Mouse (Mus musculus): ENCODE measurements at regions not wholly inside any gene's neighbourhood (a gene's known extent, or its start where the extent isn't known, plus 50 kb on each side); places are given as distances from the start of the nearest gene placed in this dataset.

DNA sequence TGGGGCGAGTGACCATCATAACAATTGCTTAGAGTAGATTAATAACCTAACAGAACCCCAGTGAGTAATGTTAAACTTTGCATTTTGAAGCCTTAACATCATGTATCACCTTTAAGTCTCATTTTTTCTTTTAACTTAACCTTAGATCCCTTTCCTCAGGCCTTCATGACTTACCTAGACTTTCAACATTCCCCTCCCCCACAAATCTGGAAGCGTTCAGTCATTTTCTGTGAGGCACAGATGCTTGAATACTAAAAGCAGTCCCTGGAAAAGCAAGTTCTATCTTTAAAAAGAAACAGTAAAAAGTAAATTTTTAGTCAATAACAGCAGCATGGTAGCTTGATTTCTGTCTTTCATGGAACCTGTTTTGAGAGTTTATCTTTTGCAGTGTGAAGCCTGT, 171.3 kb upstream of the Fggy start:
- no peak for DNase-seq (ENCODE audit: low spot score in 2 of 2)

DNA sequence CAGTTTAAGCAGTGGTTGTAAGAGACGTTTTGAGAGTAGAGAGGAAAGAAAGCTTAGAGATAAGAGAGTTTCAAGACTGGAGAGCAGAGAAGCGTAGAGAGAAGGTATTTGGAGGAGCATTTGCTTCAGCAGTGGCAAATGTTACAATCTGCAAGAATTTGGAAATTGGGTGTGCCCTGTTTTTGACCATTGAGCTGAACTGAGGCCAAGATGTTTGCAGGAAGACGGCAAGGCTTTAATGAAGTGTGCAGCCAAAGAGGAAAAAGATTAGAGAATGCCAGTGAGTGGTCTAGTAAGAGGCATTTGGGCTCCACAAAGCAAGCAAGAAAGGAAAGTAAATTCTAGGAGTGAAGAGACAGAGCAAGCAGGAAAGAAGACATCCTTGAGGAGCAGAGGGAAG, 168.8 kb upstream of the Fggy start:
- no peak for DNase-seq (ENCODE audit: low spot score in 2 of 2)

DNA sequence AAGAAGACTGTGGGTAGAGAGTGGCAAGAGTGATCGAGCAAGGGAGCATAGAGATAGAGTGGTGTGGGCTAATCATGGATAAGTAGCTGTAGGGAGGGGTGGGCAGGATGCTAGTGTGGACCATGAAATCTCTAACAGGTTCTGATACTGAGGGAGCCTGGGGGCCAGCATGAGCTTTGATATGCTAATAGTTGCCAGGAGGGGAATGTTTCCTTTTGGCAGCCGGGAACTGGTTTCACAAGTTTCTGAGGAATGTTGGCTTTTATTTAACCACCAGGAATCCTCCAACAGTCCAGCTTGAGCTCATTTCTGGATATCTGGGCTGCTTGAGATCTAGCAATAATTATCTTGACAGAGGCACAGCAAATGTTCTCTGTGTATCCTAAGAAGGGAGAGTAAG, 167.7 kb upstream of the Fggy start:
- no peak for DNase-seq (ENCODE audit: low spot score in 2 of 2)

DNA sequence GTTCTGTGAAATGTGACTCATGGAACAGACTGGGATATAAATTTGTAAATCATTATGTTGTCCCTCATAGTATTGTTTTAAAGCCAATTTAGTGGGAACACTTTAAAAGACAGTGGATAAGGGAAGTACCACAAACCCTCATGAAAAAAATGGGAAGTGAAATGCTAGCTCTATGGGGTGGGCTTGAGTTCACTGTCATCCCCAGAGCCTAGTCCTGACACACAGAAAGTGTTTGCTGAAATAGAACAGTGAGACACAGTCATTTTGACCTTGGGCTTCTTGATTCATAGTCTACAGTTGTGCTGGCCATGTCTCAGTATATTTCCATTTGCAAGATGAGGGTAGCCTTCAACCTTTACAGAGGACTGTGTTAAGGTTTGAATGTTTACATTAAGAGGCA, 166.8 kb upstream of the Fggy start:
- no peak for DNase-seq (ENCODE audit: low spot score in 2 of 2)

DNA sequence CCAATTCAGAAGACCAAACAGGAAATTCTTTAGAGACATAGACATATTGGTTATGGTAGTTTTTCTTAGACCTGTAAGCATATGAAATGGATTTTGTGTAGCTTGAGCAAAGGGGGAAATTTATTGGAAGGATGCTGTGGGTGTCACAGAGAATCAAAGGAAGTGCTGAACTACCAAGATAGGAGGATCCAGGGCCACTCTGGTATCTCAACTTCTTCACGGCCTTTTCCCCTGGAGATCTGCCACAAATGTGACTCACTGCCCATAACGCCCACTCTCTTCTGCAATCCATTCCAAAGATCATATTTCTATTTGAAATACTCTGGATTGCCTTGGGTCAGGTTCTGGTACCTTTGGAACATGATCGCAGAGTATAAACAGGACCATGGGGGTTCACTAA, 161.6 kb upstream of the Fggy start:
- no peak for DNase-seq (ENCODE audit: low spot score in 2 of 2)

DNA sequence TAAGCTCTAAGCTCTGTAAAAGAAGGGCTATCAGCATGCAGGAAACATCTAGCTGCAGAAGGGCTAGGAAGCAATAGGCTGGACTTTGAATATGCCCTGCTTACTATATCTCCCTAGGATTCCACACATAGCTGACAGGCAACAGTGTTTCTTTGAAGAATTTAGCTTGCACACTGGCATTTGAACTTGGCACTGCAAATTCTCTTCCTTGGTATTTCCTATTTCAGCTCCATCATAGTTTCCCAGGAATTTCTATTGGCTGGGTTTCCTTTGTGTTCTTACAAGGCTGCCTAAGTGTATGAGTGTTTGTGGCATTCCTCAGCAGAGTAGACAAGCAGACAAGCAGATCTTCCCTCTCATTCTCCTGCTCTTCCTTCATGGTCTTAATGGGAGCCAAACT, 159.0 kb upstream of the Fggy start:
- DNase-seq (ENCODE audit: low spot score in 2 of 2) = no peak

DNA sequence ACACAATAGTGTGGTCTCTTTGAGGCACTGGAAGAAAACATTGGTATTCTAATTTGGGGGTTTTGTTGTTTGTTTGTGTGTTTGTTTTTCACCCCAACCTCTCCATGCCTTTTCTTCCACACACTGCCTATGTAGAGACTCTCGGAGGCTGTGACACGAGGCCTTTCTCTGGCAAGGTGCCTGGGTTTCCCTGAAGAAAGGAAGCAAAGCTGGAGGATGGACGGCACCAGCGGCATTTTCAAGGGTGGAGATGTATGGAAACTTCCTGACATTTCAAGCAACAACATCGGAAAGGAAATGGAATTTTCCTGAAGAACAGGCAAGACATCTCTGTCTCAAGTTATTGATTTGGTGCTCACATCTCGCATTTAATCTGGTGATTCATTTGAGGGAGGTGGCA, 155.0 kb upstream of the Fggy start:
- no peak for DNase-seq (ENCODE audit: low spot score in 2 of 2)

DNA sequence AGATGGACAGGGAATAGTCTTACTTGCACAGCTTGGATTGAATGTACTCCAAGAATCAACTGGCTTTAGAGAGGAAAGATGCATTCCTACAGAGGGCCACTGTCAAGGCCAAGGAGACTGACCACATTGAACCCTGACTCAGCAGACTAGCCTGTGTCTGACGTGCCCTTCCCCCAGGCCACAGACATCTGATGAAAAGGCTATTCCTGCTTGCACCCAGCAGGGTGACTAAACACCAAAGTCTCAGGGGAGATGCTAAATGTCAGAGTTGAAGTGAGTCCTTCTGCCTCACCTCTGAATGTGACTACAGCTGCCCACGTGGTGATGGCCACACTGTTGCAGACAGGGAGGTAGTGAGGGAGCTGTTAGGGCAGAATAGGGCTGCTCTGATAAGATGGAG, 140.2 kb upstream of the Fggy start:
- no peak for DNase-seq (ENCODE audit: low spot score in 2 of 2)

DNA sequence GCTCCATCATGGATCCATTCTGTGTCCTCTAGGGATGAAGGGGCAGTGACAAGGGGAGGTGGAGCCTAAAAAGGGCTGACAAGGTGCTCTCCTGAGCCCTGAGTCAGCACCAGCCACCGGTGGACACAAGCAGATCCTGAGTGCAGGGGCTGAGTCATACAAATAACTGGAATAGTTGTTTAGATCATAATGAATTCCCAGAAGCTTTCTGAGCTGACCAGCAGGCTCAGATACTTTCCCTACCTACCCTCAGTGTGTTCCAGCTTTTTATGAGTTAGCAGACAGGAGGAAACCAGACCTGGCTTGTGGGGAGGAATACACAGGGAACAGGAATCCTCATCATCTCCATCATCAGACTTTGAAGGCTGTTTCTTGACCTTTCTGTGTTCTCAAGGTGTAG, 130.7 kb upstream of the Fggy start:
- DNase-seq (ENCODE audit: low spot score in 2 of 2) = no peak

DNA sequence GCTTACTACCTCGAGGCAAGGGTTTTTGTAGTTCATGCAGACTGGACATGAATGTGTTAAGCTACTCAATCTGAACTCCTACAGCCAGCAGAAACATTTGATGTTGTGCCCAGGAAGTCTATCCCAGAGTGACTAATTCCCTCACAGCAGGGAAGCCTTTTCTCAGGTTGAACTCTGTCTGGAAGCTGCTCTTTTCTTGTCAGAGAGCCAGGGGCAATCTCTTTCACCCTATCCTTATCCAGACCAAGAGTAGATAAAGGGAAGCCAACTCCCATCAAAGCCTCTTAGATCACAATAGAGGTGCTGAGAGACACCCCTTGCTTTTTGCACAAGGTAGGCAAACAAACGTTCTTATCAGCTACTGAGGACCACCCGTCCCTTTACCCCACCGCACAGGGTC, 122.8 kb upstream of the Fggy start:
- no peak for DNase-seq (ENCODE audit: low spot score in 2 of 2)

DNA sequence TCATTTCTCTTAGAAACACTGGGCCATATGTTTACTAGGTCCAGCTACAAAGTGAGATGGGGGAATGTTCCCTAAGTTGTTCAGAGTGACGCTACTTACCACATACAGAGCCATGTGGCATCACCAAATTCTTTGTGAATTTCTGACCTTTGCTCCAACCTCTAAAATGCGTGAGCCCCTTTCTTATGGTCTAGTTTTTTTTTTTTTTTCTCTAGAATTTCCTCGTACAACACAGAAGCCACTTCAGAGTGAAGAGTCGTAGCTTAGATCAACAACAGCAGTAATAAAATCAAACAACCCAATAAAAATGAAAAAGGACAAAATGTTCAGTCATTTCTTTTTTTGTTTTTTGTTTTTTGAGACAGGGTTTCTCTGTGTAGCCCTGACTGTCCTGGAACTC, 122.2 kb upstream of the Fggy start:
- DNase-seq (ENCODE audit: low spot score in 2 of 2) = no peak

DNA sequence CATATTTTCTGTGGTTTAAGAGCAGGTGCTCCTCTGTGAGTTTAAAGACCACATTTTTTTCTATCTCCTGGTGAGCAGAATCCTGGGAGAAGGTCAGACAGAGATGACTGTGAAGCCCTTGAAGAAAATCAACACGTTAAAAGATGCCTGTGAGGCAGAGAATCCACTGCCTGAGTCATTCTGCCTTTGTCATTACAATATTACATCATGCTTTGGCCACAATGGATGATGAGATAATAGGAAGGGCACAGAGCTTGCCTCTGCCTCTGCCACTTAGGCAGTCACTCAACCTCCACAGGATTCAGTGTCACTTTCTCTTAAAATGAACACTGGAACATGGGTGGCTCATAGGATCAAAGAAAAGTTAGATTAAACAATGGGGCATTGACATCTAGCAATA, 117.5 kb upstream of the Fggy start:
- no peak for DNase-seq (ENCODE audit: low spot score in 2 of 2)

DNA sequence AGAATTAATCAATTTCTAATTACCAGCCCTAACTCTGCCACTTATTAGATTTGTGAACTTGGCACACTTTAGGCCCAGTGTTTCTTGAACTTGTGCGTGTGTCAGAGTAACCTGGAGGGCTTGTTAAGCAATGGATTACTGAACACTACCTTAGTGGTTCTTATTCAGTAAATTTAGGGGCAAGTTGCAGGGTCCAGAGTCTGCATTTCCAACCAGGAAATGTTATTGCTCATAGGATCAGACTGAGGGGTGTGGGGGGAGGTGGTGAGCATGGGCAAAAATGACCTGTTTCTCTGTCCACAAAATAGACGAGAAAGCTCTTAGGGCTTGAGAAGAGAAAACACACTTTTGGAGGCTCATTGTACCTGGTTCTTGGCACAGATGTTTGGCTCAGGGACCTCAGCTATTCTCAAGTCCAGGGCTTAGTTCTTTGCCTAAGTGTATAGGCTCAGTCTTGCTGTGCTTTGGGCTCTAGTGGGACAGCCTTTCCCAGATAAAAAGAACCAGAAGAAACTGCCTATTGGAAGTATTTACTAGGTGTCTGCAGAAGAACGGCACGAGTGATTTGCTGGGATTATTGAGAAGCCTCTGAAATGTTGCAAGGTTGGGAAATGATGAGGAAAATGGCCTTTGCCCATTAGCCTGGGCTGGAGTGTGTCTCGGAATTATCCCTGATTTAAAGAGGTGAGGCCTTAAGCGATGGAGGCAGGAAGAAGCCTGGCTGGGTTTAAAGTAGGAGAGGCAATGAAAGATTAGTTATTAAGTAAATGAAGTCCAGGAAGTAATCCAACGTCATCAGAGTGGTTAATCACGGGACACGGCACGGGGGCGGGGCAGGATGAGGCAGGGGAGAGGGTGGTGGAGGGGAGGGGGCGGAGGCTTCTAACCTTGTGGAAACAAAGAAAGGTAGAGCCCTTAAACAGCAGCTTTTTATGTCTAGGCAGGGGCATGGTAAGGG, 113.2 kb upstream of the Fggy start:
- DNase-seq (ENCODE audit: low spot score in 2 of 2) = no peak

DNA sequence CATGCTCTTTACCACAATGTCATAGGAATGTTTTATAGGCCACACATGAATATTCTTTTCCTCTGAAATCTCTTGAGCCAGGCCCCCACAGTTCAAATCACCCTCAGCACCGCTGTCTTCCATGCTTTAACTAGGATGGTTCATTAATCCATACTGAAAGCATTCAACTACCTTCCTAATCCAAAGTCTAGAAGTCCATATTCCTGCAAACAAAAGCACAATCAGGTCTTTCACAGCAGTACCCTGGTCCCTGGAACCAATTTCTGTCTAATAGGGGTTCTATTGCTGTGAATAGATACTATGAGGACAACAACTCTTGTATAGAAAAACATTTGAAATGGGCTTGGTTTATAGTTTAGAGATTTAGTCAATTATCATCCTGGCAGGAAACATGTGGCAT, 107.0 kb upstream of the Fggy start:
- no peak for DNase-seq (ENCODE audit: low spot score in 2 of 2)

DNA sequence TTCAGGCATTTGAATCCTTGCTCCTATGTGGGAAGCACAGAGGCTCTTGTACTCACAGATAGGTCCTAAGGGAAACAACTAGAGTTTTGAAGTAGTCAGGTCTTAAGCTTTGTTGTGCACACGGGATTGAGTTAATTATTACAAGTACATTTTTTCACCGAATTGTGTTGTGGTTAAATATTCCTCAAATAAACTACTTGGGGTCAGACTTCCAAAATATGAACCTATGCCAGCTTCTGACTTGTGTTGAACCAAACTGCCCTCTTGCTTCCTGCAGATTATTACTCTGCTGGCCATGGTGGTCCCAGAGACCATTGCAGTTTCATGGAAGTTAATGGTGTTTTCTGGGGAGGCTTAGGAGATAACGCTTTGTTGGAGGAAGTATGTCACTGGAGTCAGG, 105.5 kb upstream of the Fggy start:
- no peak for DNase-seq (ENCODE audit: low spot score in 2 of 2)

DNA sequence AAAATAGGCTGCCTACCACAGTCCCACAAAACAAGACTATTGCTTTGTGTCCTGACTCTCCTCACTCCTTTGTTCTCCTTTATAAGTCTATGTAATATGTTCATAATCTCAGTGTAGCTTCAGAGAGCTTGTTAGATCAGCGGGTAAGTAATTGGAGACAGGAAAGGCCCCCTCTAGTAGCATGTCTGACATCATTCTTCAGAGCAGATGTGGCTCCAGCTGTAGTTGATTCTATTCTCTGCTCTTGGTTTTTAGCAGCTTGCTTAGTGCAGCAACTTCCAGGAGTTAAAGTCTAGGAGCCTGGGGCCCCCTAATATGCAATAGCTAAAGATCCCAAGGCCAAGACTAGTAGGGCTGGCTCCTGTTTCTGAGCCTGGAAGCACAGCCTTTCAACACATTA, 101.0 kb upstream of the Fggy start:
- DNase-seq (ENCODE audit: low spot score in 2 of 2) = no peak

DNA sequence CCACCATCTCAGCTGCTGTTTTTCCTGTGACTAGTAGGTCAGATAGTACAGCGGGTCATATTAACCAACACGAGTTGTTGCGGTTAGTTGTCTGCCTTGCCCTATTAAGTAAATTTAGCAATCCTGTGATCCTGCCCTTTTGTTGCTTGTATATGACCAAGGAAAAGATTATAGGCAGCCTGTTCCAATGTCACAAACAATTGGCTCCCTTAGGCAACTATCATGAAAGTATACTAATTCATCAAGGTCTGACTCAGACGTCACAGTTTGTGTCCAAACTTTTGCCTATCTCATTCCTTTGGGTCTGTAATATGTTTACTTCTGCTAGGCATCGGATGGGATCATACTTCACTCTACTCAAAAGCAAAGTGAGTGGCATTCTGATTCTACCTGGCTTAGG, 100.4 kb upstream of the Fggy start:
- no peak for DNase-seq (ENCODE audit: low spot score in 2 of 2)

DNA sequence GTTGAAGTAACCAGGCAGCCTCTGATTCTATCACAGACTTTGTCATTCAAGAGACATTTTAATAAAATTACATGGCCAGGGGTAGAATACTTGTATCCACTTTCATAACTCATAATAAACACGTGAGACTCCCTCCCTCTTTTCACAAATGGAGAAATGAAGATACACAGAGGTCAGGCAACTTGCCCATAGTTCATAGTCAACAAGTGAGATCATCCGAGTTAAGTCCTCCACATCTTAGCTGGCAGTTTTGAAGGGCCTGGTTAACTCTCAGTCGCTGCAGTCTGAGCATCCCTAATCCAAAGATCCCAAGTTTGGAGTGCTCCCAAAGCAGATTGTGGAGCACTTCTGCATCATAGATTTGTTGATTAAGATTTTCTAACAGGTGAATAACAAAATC, 94.8 kb upstream of the Fggy start:
- DNase-seq (ENCODE audit: low spot score in 2 of 2) = no peak

DNA sequence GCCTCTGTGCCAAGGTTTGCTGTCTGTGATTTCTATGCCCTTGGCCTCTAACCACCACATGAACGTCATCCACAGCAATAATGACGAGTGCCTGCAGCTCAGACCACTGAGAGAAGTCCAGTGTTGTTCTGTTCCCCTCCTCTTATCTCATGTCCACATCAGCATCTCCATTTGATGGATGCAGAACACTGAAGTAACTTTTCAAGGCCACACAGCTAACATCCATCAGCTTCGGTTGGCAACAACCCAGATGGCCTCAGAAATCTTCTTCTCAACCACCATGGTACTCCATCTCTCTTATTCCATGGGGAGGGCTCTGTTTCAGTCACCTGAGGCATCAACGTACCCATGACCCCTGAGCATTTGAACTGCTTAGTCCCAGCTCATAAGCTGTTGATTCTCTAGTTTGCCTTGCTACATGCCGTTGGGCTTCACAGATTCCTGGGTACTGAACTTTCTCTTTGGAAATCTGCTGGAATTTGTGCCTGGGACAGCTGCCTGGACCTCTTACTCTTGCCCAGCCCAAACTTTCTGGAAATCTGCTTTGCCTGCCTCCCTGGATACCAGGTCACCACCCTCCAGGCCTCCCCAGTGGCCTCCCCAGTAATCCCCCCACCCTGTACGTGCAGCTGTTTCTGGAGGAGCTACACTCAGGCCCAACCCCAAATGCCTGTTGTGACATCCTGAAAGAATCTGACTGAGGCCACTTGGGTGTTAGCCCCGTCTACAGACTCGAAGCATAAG, 94.1 kb upstream of the Fggy start:
- DNase-seq (ENCODE audit: low spot score in 2 of 2) = no peak

DNA sequence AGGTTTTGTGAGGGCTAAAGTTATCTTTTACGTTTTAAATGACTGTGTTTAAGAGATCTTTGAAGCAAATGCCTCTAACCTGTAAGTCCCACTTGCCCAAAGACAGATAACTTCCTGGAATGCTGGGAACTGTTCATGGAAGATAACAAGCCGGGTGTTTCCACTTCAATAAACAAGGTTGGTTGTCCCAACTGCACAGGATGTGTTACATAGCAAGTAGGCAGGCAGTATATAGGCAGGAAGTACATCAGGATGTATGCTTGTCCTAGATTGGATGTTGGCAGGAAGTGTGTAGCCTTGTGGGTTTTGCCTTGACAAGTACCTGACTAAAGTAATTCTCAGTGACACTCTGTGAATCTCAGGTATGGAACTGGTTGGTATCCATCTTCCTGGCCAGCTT, 90.7 kb upstream of the Fggy start:
- DNase-seq (ENCODE audit: low spot score in 2 of 2) = no peak

DNA sequence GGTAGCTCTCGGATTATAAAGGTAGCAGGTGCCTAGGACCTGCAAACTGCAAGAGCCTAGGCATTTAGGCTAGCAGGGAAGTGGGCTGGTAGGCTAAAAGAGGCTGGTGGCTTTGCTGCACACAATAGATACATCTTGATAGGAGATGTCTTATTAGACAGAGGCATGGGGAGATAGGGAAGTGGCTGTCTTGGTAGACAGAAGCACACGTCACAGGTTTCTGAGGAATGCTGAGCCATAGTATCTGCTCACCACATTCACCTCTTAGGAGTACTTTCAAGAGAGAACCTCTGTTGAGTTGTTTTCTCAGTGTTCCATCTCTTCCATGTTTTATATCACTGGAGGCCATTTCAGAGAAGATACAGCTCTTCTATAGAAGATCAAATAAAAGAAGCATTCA, 89.8 kb upstream of the Fggy start:
- DNase-seq (ENCODE audit: low spot score in 2 of 2) = no peak

DNA sequence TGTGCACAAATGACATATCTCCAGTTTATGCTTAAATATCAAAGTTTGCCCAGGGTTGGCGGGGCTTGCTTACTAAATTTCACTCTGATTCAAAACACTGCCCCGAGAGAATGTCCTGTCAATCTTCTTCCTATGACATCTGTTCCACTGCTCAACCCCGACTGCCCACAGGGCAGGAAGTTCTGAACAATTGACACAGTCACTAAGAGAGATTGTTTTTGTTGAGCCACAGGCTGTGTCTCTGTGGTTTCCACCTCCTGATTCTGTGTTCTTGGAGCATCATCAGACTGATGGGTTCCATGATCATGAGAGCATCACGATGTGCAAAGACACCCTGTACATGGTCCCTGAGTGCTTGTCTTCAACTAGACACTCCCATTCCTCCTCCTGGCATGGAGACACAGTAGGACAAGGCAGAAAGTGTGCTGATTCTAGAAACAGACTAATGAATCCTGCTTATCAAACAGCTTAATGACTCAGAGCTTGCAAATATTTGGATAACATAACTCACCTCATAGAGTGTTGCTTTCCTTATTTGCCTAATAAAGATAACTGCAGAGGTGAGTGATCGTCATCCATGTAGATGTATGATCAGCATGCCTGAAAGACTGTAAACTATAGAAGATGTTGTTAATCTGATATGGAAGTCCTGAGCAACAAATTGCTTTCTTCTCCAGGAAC, 82.4 kb upstream of the Fggy start:
- no peak for DNase-seq (ENCODE audit: low spot score in 2 of 2)

All from layer of hippocampus, adult 8-10 months (tissue).